Mouse (Mus musculus) midbrain, postnatal 0 days (tissue): ENCODE measurements around the gene Ffar2. TPM values are rescaled to one million over a fixed set of nuclear protein-coding genes. Genes with fewer than 3 reads are reported as not detected.
A peak's percentile ranks its signal among the peaks of the same experiment; 100 is the strongest.
"Not testable (repeated sequence)": the region's sequence is repeated elsewhere in the genome, so short reads cannot be mapped to it uniquely, and the experiment has no call there.

Experiments used
- ATAC-seq: fragments of 200-750 bp; cut with Nextera tagmentation; 2 replicates; pipeline ENCODE4 v1.8.0; 2017; ENCODE audit warnings: moderate number of reproducible peaks, mild to moderate bottlenecking, moderate TSS enrichment, moderate library complexity; ENCODE audit not compliant: low FRiP score
- DNase-seq: peaks from one replicate; pipeline ENCODE4 v3.0.0-alpha.2; 2015; ENCODE audit warnings: low spot score
- H3K27ac ChIP-seq: fragments of 300-500 bp; sonication (generic); 2 replicates; pipeline ENCODE4 v1.5.1; 2014; ENCODE audit warnings: low read depth, mild to moderate bottlenecking, low read length, mixed read lengths
- H3K27me3 ChIP-seq: fragments of 300-500 bp; sonication (generic); 2 replicates; pipeline ENCODE4 v1.6.1; 2014; ENCODE audit warnings: low read length, control low read depth, mixed read lengths; ENCODE audit not compliant: insufficient read depth
- H3K36me3 ChIP-seq: fragments of 300-500 bp; sonication (generic); 2 replicates; pipeline ENCODE4 v1.6.1; 2014; ENCODE audit warnings: low read length, control low read depth, mixed read lengths; ENCODE audit not compliant: insufficient read depth
- H3K4me1 ChIP-seq: fragments of 300-500 bp; sonication (generic); 2 replicates; pipeline ENCODE4 v1.6.1; 2014; ENCODE audit warnings: mild to moderate bottlenecking, control low read depth, antibody characterized with exemption, low read length, mixed read lengths; ENCODE audit not compliant: insufficient read depth
- H3K4me2 ChIP-seq: fragments of 300-500 bp; sonication (generic); 2 replicates; pipeline ENCODE4 v1.6.1; 2014; ENCODE audit warnings: low read depth, mild to moderate bottlenecking, low read length, mixed read lengths; ENCODE audit not compliant: poor library complexity, severe bottlenecking
- H3K4me3 ChIP-seq: fragments of 300-500 bp; sonication (generic); 2 replicates; pipeline ENCODE4 v1.5.1; 2014; ENCODE audit warnings: low read depth, mild to moderate bottlenecking, low read length, moderate library complexity
- H3K9ac ChIP-seq: fragments of 300-500 bp; sonication (generic); replicated peaks from 2 replicates; pipeline ENCODE4 v1.6.1; 2014; ENCODE audit warnings: mild to moderate bottlenecking, low read length, moderate library complexity, mixed read lengths; ENCODE audit not compliant: poor library complexity, severe bottlenecking
- H3K9me3 ChIP-seq: fragments of 300-500 bp; sonication (generic); 2 replicates; pipeline ENCODE4 v1.6.1; 2016; ENCODE audit warnings: low read length, control low read depth
- CTCF ChIP-seq: IDR thresholded peaks from 2 replicates; pipeline ENCODE4 v1.5.1; 2016; ENCODE audit warnings: antibody characterized with exemption, mild to moderate bottlenecking
- WGBS: fragments of 180-500 bp; shearing (Covaris S2); extraction: QIAGEN DNeasy Blood & Tissue Kit; methylation state at CpG from one replicate; pipeline ENCODE4 v1.1.7; 2014; 5-methylcytosine and 5-hydroxymethylcytosine counted together
- polyA plus RNA-seq: library from polyadenylated mRNA; unstranded; fragments of >200 nt; fragmentation: Nextera tagmentation; extraction: Ambion mirVana; gene quantifications from 2 replicates; pipeline ENCODE4 v1.2.1, GENCODE M21; 2015
- total RNA-seq: library from RNA; depleted of rRNA; stranded (reverse); fragments of >200 nt; gene quantifications from 2 replicates; pipeline ENCODE4 v1.2.3, GENCODE M21; 2014

The Ffar2 gene
- total and polyA plus RNA-seq, 2 experiments from 2014 or later: 0.25 TPM; not detected in 1

GRCm38 (mm10) chr7:30844676-30845297 lies 21.2 kb upstream of the Ffar2 start:
- H3K27me3 ChIP-seq: no peaks in the 10 kb centered on the region
- H3K4me2 ChIP-seq: no peak overlapping the region
- 28% methylated on average over 7 of the region's 7 CpGs for WGBS
- no peak overlapping the region for H3K4me3 ChIP-seq
- H3K9ac ChIP-seq: no peak overlapping the region
- peak overlapping the region; percentile 55; the same call in 1 of the 2 replicates for H3K27ac ChIP-seq
- no peaks in the 10 kb centered on the region for H3K36me3 ChIP-seq
- DNase-seq: peak; percentile 15
- ATAC-seq: 0 out of 2 replicates have a peak, but pooled peaks have one; percentile 41
- H3K4me1 ChIP-seq: peaks cover 2% of the 10 kb centered on the region; the same call in 1 of the 2 replicates
- H3K9me3 ChIP-seq: no peaks in the 10 kb centered on the region
- TF ChIP-seq CTCF: no peak

GRCm38 (mm10) chr7:30842092-30842491 lies 18.5 kb upstream of the Ffar2 start:
- no peaks in the 10 kb centered on the region for H3K4me1 ChIP-seq
- TF ChIP-seq CTCF: no peak
- no peak for ATAC-seq
- H3K27me3 ChIP-seq: no peaks in the 10 kb centered on the region
- no peak for DNase-seq
- WGBS: 88% methylated on average over 5 of the region's 5 CpGs
- H3K9me3 ChIP-seq: no peaks in the 10 kb centered on the region
- H3K36me3 ChIP-seq: no peaks in the 10 kb centered on the region
- H3K4me2 ChIP-seq: no peak overlapping the region
- no peak overlapping the region for H3K27ac ChIP-seq
- no peak overlapping the region for H3K4me3 ChIP-seq
- H3K9ac ChIP-seq: no peak overlapping the region

- ATAC-seq (no peak), DNase-seq (no peak)
- Histone ChIP-seq H3K4me1 (no peaks in the 10 kb centered on the region), H3K9me3 (no peaks in the 10 kb centered on the region), H3K27ac (no peak overlapping the region), H3K36me3 (no peaks in the 10 kb centered on the region), H3K4me3 (no peak overlapping the region), H3K9ac (no peak overlapping the region), H3K4me2 (no peak overlapping the region), H3K27me3 (no peaks in the 10 kb centered on the region)
- no peak for TF ChIP-seq CTCF
- 80% methylated on average over 4 of the region's 4 CpGs for WGBS
Observed at GRCm38 (mm10) chr7:30841379-30841778, 17.8 kb upstream of the Ffar2 start.

- no peak for TF ChIP-seq CTCF
- Histone ChIP-seq H3K4me1 (no peaks in the 10 kb centered on the region), H3K9me3 (no peaks in the 10 kb centered on the region), H3K4me2 (no peak overlapping the region), H3K36me3 (no peaks in the 10 kb centered on the region), H3K27ac (no peak overlapping the region), H3K27me3 (no peaks in the 10 kb centered on the region), H3K4me3 (no peak overlapping the region), H3K9ac (no peak overlapping the region)
- DNase-seq (no peak), ATAC-seq (no peak)
- WGBS: 87% methylated on average over 3 of the region's 3 CpGs
Observed at GRCm38 (mm10) chr7:30840306-30840705, 16.7 kb upstream of the Ffar2 start.

- no peaks in the 10 kb centered on the region for H3K27me3 ChIP-seq
- H3K36me3 ChIP-seq: no peaks in the 10 kb centered on the region
- H3K27ac ChIP-seq: no peak overlapping the region
- H3K4me3 ChIP-seq: no peak overlapping the region
- no peak for ATAC-seq
- H3K4me1 ChIP-seq: no peaks in the 10 kb centered on the region
- no peak overlapping the region for H3K4me2 ChIP-seq
- H3K9me3 ChIP-seq: no peaks in the 10 kb centered on the region
- TF ChIP-seq CTCF: no peak
- H3K9ac ChIP-seq: no peak overlapping the region
- no peak for DNase-seq
Observed at GRCm38 (mm10) chr7:30837277-30837676, 13.7 kb upstream of the Ffar2 start.

- not testable (repeated sequence) for H3K4me2 ChIP-seq, H3K9ac ChIP-seq, H3K9me3 ChIP-seq, H3K27me3 ChIP-seq, H3K4me3 ChIP-seq, H3K36me3 ChIP-seq, H3K27ac ChIP-seq, H3K4me1 ChIP-seq, ATAC-seq, DNase-seq
- WGBS: 38% methylated on average over 7 of the region's 11 CpGs
Observed at GRCm38 (mm10) chr7:30832684-30833083, 9.1 kb upstream of the Ffar2 start.
